Mouse (Mus musculus) thymus, adult 2 months (tissue): ENCODE results near the gene Madcam1.

Source experiments
- CTCF ChIP-seq: fragments of 200-500 bp; IDR thresholded peaks from 2 replicates; pipeline ENCODE4 v1.5.1; 2012; ENCODE audit warnings: mild to moderate bottlenecking, control low read depth, low read length, moderate library complexity, borderline replicate concordance; ENCODE audit not compliant: control insufficient read depth, poor library complexity, insufficient read depth; ENCODE audit errors: extremely low read depth
- POLR2A ChIP-seq: fragments of 200-500 bp; IDR thresholded peaks from 2 replicates; pipeline ENCODE4 v1.6.1; 2012; ENCODE audit warnings: mild to moderate bottlenecking, low read length, control low read depth, moderate library complexity; ENCODE audit not compliant: control insufficient read depth, poor library complexity, insufficient read depth; ENCODE audit errors: extremely low read depth

- TF ChIP-seq CTCF (no peak), POLR2A (no peak)
These were observed 52.1 kb downstream of the Madcam1 start, which contains the start of gene Hcn2 for GRCm38 (mm10) chr10:79716254-79716987.
